Mouse (Mus musculus) bone marrow macrophage, adult 2 months (primary cell): ENCODE results near the gene Thsd4. TPM values are rescaled to one million over a fixed set of nuclear protein-coding genes. Genes with fewer than 3 reads are reported as not detected.
"Not testable (repeated sequence)": the region's sequence is repeated elsewhere in the genome, so short reads cannot be mapped to it uniquely, and the experiment has no call there.

Experiments used
- H3K27ac ChIP-seq: 2 replicates; pipeline ENCODE4 v1.5.1; 2012; ENCODE audit warnings: low read depth, low read length; ENCODE audit not compliant: insufficient read depth
- H3K4me1 ChIP-seq: 2 replicates; pipeline ENCODE4 v1.6.1; 2012; ENCODE audit warnings: low read length; ENCODE audit not compliant: control insufficient read depth, insufficient read depth
- H3K4me3 ChIP-seq: 2 replicates; pipeline ENCODE4 v1.5.1; 2012; ENCODE audit warnings: mild to moderate bottlenecking, low read length, moderate library complexity; ENCODE audit not compliant: insufficient read depth
- CTCF ChIP-seq: IDR thresholded peaks from 2 replicates; pipeline ENCODE4 v1.5.1; 2012; ENCODE audit warnings: low read depth, mild to moderate bottlenecking, low read length, moderate library complexity
- POLR2A ChIP-seq: IDR thresholded peaks from 2 replicates; pipeline ENCODE4 v1.6.1; 2012; ENCODE audit warnings: mild to moderate bottlenecking, low read depth, low read length, borderline replicate concordance
- polyA plus RNA-seq: library from polyadenylated mRNA; stranded (reverse); fragments of >200 nt; gene quantifications from 2 replicates; pipeline ENCODE4 v1.2.4, GENCODE M21; 2012; ENCODE audit not compliant: missing spikeins, insufficient read depth, insufficient read length

The Thsd4 gene
- polyA plus RNA-seq, 1 experiment: 0.09 TPM

- no peak for TF ChIP-seq CTCF
- TF ChIP-seq POLR2A: no peak
- no peak overlapping the region for H3K4me3 ChIP-seq
- no peaks in the 10 kb centered on the region for H3K4me1 ChIP-seq
- H3K27ac ChIP-seq: no peak overlapping the region
Measured at GRCm38 (mm10) chr9:60180936-60181335, 340.9 kb downstream of the Thsd4 start.

GRCm38 (mm10) chr9:60180114-60180513, 341.7 kb downstream of the Thsd4 start:
- TF ChIP-seq POLR2A: no peak
- no peak for TF ChIP-seq CTCF
- H3K4me1 ChIP-seq: no peaks in the 10 kb centered on the region
- no peak overlapping the region for H3K4me3 ChIP-seq
- H3K27ac ChIP-seq: no peak overlapping the region

DNA sequence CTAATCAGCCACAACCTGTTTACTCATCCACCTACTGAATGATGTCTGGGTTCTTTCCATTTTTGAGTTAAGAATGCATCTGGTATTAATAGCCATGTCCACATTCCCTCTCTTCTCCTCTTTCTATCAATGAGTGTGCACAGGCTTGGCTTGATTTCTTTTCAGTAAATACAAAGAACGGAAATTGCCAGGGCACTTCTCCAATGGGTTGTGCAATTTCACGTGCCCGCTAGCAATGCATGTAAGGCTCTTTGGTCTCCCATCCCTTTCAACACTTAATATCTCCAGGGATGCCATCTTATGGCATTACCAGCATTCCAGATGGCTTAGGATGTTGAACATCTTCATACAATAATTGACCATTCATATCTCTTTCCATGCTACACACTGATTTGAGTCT, 345.5 kb downstream of the Thsd4 start:
- Histone ChIP-seq H3K4me1 (no peaks in the 10 kb centered on the region), H3K27ac (no peak overlapping the region), H3K4me3 (no peak overlapping the region)
- TF ChIP-seq POLR2A: no peak
- no peak for TF ChIP-seq CTCF

DNA sequence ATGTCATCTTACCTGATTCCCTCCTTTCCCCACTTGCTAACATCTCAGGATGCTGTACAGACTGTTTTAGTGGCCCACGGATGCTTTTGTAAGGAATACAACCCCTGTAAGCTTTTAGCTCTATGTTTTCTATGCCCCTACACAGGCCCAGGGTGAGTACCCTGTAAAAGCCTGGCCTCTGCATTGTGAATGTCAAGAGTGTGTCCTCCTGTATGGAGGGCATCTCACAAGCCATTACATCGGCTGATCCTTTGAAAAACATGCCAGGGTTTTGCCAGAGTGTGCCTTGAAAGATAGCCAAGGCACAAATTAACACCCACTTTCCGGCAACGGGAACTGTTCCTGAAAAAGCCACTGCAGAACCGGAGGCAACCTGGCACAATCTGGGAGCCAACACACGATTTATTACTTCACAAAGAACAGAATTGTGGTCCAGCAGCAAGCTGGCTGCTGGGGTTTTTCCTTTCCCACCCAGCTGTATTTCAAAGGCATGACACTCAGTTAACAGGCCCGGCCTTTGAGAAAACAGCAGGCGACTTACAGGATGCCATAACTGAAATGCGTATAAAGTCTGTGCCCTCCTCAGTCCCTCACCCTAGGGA, 349.3 kb downstream of the Thsd4 start:
- H3K4me3 ChIP-seq, H3K4me1 ChIP-seq, H3K27ac ChIP-seq: not testable (repeated sequence)

- Histone ChIP-seq H3K27ac (no peak overlapping the region), H3K4me3 (no peak overlapping the region), H3K4me1 (no peaks in the 10 kb centered on the region)
- TF ChIP-seq POLR2A (no peak), CTCF (no peak)
Measured at GRCm38 (mm10) chr9:60166990-60167389, 354.9 kb downstream of the Thsd4 start.

GRCm38 (mm10) chr9:60160855-60161254, 361.0 kb downstream of the Thsd4 start:
- Histone ChIP-seq H3K4me1 (no peaks in the 10 kb centered on the region), H3K27ac (no peak overlapping the region), H3K4me3 (no peak overlapping the region)
- TF ChIP-seq POLR2A (no peak), CTCF (no peak)

- TF ChIP-seq POLR2A: no peak
- no peak for TF ChIP-seq CTCF
- Histone ChIP-seq H3K4me1 (no peaks in the 10 kb centered on the region), H3K4me3 (no peak overlapping the region), H3K27ac (no peak overlapping the region)
Measured at GRCm38 (mm10) chr9:60160194-60160593, 361.7 kb downstream of the Thsd4 start.

DNA sequence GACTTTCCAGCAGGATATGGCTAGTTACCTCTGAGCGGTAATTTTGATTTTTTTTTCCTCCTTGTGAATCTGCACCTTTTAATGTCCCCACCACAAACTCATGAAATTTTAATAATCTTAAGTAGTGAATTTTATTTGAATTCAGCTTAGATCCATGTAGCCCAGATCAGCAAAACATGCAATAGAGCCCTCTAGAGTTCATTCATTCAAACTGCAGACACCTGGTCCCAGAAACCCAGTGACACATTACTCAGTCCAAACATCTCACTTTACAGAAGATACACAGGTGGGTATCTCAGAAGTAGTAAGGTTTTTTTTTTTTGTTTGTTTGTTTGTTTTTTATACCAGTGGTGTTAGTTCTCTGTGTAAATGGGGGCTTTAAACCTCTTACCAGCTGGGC, 368.9 kb downstream of the Thsd4 start:
- H3K27ac ChIP-seq: no peak overlapping the region
- TF ChIP-seq POLR2A (no peak), CTCF (no peak)
- no peak overlapping the region for H3K4me3 ChIP-seq
- no peaks in the 10 kb centered on the region for H3K4me1 ChIP-seq

DNA sequence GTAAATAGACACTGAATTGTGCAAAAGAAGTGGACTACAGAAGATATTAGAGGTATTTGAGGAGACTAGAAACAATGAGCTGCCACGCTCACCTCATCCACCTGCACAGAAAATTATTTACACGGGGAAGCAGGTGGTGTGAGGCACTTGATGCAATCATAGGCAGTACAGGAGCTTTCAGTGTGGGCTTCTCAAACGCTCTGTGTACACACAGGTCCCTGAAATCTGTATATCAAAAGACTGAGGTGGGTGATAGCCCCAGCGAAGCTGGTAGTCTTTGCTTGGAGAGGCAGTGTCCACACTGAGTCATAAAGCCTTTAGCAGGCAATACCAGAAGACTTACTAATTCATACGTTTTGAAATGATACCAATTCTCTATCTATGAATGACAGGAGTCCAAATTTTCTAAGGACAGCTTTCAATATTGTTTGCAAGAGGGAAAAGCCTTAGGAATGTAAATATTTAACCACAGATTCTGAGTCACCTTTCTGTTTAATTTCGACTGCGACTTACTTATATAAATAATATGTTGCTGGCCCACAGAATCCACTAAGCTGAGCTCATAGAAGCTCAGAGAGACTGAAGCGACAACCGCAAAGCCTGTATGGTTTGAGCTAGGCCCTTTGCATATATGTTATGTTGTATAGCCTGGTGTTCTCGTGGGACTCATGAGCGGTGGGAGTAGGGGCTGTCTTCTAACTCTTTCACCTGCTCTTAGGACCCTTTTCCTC, 369.8 kb downstream of the Thsd4 start:
- H3K4me3 ChIP-seq: no peak overlapping the region
- no peak for TF ChIP-seq POLR2A
- no peaks in the 10 kb centered on the region for H3K4me1 ChIP-seq
- no peak overlapping the region for H3K27ac ChIP-seq

- no peak overlapping the region for H3K4me3 ChIP-seq
- no peak overlapping the region for H3K27ac ChIP-seq
- TF ChIP-seq POLR2A (no peak), CTCF (no peak)
- no peaks in the 10 kb centered on the region for H3K4me1 ChIP-seq
Measured at GRCm38 (mm10) chr9:60150511-60150910, 371.3 kb downstream of the Thsd4 start.
